Mouse (Mus musculus) colon, adult 2 months (tissue): Measurements from ENCODE around the gene Adam23. TPM values are rescaled to one million over a fixed set of nuclear protein-coding genes. Genes with fewer than 3 reads are reported as not detected.

Experiments
- polyA plus RNA-seq: library from polyadenylated mRNA; depleted of rRNA; stranded (reverse); fragments of >200 nt; gene quantifications from 2 replicates; pipeline ENCODE4 v1.2.3, GENCODE M21; 2012; rRNA removed

The Adam23 gene
- polyA plus RNA-seq: 5.3 and 7.2 TPM in 2 replicates

GRCm38 (mm10) chr1:63445656-63446046 lies at the start of gene Adam23:
TSS of gene Adam23 (plus strand) at chr1:63445891.

GRCm38 (mm10) chr1:63615668-63616067 lies 170.0 kb downstream of the Adam23 start, which contains the start of gene Gm39653:
TSS of gene Gm39653 (plus strand) at chr1:63615968.

Other genes with a start within 250 kb of the Adam23 start
- not detected in 2 replicates for gene Gpr1, start 231.3 kb upstream of the Adam23 start, polyA plus RNA-seq
- 0.01 and 0.02 TPM in 2 replicates for gene Zdbf2, start 172.6 kb upstream of the Adam23 start, polyA plus RNA-seq
- gene Gm39653, start 170.1 kb downstream of the Adam23 start, polyA plus RNA-seq: not detected in 2 replicates
- gene Dytn, start 241.0 kb downstream of the Adam23 start, polyA plus RNA-seq: not detected in 2 replicates